Mouse (Mus musculus): ENCODE measurements at regions not wholly inside any gene's neighbourhood (a gene's known extent, or its start where the extent isn't known, plus 50 kb on each side); places are given as distances from the start of the nearest gene placed in this dataset.

DNA sequence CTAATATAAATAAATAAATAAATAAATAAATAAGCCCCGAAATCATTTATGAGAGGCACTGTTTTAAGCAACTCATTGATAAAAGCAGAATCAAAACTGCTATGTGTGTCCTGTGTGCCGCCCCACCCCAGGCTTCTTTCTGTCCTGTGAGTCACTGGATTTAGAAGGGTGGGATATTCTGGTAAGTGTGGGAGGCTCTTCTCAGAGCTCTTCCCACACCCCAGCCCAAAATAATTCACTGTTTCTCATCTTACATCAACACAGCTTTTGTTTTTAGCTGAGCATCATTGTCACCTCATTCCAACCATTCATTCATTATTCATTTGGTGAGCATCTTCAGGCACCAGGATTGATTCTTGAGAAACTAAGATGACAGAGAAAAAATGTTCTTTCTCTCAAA, 118.4 kb downstream of the Barx2 start:
- DNase-seq (ENCODE audit: low spot score) = no peak

DNA sequence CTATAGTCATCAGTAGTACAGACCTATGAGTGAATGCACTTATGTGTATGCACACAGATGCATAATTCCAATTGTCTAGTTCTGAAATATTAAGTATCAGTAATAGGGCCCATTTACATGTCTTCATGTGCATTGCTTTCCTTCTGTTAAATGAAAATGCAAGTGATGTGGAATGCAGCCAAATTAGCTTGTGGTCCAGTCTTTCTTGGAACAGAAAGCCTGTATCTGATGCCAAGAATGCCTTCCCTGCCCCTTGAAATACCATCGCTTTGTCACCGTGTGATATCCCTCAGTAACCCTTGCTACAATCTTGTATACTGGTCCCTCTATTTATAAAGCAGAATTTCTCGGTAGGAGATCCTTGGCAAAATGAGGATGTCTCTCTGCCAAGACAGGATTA, 137.3 kb downstream of the Barx2 start:
- DNase-seq (ENCODE audit: low spot score) = no peak

DNA sequence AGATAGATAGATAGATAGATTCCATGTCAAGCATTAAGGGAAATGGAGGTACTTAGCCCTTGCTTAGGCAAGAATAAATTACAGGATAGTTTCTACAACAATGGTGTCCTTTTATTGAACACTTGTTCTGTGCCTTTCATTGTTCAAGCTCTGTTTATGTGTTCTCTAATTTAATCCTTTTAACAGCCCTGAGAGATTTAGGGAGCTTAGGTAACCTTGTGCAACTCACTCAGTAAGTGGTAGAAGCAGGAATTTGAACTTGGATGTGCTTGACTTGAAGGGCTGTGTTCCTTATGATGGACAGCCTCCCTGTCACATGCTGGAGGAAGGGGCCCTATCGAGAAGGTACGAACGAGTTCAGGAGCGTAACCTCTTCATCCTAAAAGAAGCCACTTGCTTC, 147.9 kb downstream of the Barx2 start:
- DNase-seq (ENCODE audit: low spot score) = no peak

DNA sequence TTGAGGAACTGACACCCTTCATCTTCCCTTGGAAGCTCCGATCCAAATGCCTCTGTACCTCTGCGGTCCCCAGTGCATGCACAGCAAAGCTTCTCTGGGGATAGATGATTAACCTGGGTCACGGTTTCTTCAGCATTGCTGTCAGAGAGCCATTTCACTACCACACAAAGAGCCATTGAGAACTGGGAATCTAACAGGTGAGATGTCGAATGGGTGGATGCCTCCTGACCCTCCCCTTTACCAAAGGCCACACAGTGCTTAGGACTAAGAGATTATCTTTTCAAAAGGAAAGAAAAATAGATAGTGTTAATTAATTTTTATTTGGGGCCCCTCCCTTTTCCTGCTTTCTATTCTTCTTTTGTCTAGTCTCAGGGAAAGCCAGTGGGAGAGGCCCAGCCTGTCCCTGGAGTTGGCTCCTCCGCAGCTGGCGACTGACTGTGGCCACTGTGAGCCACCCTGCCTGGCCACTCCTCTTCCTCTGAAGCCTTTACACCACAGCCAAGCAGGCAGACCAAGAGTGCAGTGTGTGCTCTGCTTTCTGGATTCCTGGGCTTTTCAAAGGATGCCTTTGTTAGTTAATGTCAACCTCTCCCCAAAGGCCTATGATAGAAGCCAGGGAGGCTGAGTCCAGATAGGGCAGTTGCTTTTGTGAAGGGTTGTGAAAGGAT, 155.2 kb downstream of the Barx2 start:
- no peak for DNase-seq (ENCODE audit: low spot score)

DNA sequence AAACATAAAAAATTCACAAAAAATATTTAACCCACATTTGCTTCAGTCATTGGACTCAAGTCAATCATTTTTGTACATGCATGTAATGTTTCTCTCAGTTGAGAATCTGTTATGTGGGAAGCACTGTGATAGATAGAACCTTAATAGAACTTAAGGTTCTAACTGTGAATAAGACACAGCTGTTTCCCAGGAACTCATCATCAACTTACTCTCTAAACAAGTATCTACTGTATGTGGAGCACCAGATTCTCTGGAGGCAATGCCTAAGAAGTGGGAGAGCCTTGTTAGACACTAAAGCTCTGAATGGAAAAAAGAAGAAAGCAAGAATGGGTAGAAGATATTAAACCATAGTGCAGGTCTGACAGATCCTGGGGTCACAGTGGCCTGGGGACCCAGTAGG, 182.8 kb downstream of the Barx2 start:
- no peak for DNase-seq (ENCODE audit: low spot score)

DNA sequence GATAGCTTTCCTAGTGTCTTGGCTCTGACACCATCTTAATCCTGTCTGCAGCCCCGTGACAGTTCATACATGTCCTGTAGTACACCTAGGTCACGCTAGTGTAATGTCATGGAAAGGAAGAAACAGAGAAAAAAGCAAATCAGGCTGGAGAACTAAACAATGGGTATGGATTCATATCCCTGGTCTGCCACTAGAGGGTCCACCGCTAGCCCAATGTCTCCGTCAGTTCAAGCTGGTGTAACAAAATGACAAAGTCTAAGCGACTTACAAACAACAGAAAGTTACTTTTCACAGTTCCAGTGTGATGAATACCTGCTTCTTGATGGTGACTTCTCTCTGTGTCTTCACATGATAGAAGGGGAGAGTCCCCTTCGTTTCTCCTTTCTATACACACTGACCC, 194.0 kb downstream of the Barx2 start:
- no peak for DNase-seq (ENCODE audit: low spot score)

DNA sequence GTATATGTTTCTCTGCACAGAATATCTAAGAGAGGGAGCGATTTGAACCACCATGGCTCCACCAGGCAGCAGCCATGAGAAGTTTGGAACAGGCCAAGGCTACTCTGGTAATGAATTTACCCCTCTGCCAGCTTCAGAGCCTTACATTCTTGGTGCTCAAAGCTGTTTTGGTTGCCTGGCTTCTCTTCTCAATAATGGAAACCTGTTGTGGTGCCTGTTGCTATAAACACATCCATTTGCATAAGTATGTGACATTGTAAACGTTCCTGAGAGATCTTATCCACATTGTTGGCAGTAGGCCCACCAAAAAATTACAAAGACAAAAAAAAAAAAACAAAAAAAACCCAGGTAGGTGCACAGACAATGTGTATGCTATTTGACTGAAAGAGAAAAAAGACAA, 203.2 kb downstream of the Barx2 start:
- DNase-seq (ENCODE audit: low spot score) = no peak

DNA sequence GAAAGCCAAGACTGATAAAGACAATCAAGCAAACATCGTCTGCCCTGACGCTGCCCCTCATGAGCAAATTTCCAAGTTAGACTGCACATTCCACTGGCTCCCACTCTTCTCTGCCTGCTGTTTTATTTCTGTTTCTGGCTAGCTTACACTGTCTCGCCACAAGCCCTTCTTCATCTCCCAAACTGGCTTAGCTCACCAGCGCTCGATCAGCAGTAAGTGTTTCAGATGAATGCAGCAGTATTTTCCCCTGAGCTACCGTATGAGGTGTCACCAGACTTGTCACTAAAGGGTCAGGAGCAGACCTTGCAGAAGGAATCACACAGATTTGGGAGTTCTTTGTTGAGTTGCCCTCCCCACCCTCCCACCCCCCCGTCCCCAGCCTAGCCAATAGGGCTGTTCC, 206.6 kb downstream of the Barx2 start:
- no peak for DNase-seq (ENCODE audit: low spot score)

DNA sequence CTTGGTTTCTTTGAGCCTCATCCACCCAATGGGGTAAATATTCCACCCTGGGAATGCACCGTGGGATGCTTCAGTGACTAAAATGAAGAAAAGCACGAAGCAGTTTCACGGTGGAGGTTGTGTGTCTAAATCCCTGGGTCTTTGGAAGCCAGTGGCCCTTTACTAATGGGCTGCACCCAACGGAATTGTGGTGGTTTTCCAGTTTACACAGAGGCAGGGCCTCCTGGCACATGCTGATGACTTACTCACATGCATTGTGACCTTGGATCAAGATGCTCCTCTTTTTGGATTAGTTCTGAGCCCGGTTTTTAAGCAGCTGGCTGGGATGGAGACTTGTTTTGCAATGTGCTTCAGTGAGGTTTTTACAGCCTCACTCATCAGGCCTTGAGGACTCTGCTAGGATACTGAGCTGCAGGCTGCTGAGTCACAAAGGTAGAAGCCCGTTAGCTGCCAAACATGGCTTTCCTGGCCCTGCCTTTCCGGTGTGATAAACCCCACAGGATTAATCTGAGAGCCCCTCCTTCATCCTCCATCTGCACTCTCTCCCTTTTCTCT, 222.3 kb downstream of the Barx2 start:
- DNase-seq (ENCODE audit: low spot score) = no peak

DNA sequence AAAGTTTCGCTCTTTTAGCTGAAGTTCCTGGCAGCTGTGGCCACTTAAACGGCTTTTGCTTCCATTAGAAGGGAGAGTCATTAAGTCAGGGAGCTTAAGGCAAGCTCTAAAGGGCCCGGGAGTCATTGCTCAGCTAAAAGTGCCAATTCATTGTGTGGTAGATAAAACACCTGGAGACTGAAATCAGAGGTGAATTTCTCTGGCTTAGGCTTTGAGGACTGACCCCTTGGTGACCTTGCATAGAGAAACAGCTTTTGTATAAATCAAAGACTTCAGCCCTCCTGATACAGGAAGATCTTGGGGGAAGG, 224.1 kb upstream of the Tmem45b start:
- no peak for DNase-seq (ENCODE audit: low spot score)

DNA sequence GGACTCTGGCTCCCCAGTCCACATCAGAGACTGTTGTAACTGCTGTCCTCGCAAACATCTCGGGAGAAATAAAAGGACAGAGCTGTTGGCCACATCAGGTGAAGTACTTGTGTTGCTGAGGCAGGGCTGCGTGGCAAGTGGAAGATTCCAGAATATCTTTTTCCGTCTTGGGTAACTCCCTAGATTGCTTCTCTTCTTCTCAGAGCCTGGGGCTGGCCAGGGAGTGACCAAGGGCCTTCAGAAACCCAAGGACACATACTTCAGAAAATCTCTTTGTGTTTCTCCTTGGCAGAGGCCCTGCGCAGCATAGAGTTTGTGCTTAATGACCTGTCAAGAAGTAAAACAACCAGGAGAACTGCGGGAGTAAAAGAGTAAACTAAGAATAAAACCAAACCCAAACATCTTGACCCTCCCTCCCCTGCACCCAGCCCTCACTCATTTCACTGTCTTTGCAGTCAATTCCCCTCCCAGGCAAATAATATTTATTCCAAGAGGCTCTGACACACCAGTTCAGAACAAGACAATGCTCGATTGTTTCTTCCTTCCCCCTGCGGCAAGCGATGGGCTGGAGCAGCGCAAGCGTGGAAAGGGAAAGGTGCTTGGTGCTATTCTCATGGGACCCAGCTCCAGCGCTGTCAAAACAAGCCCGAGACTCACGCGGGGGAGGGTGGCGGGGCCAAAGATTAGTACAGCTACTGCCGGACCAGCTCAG, 223.6 kb upstream of the Tmem45b start:
- peak; percentile 26 for DNase-seq (ENCODE audit: low spot score)

DNA sequence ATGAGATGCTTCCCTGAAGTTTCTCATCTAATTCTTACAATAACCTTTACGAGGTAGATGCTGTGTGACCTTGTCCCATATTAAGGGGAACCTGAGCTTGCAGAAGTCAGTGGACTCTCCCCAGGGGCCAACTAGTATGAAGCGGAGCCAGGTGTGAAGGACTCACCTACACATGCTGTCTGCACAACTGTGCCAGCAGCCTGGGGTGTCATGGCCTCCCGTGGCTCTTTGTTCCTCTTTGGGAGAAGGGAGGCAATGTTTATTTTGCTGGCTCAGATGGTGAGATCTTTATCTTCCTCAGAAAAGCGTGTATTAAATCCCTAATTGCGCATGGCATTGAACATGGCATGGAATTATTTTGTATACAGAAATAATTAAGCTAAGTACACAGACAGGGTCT, 222.2 kb upstream of the Tmem45b start:
- DNase-seq (ENCODE audit: low spot score) = no peak

DNA sequence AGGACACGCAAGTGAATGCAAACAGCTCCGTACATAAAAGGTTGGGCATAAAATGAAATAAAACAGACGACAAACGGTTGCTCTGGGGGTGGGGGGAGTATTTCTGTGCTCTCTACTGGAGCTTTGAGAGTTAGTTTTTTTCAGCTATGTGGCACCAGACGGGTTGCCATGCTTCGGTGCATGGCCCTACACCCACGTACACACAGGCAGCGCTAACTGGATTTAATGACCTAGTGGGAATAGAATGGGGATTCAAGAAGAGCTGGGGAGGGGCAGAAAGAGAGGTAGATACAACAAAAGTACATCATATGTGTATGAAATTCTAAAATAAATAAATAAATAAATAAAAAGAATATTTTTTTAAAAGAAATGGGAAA, 220.5 kb upstream of the Tmem45b start:
- DNase-seq (ENCODE audit: low spot score) = no peak

DNA sequence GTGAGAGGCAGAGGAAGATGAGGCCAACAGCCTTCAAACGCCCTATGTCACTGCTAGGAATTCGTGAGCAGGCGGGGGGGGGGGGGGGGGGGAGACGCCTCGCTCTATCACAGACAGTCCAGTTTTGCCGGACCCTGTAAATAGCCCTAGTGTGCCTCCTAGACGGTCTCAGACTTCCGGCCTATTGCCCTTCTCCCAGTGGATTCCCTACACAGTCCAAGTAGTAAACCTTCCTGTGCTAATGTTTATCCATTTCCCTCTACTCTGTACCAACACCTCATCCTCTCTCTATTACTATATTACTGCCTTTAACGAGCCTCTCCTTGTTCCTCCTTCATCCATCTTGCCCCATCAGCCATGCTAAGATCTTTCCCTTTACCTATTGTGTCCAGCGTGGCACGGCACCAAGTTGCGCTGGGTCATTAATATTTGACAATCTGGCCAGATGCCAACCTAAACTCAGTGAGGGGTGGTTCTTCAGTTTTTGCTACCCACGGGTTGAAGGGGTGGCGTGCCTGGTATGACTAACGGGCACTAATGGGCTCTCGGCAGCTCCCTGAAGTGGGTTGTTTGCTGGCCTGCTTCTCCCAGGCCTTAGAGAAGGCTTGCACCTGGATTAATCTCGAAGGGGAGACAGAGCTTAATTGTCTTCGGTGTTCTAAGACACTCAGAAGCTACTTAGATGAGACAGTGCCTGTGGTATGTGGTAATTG, 220.0 kb upstream of the Tmem45b start:
- no peak for DNase-seq (ENCODE audit: low spot score)

DNA sequence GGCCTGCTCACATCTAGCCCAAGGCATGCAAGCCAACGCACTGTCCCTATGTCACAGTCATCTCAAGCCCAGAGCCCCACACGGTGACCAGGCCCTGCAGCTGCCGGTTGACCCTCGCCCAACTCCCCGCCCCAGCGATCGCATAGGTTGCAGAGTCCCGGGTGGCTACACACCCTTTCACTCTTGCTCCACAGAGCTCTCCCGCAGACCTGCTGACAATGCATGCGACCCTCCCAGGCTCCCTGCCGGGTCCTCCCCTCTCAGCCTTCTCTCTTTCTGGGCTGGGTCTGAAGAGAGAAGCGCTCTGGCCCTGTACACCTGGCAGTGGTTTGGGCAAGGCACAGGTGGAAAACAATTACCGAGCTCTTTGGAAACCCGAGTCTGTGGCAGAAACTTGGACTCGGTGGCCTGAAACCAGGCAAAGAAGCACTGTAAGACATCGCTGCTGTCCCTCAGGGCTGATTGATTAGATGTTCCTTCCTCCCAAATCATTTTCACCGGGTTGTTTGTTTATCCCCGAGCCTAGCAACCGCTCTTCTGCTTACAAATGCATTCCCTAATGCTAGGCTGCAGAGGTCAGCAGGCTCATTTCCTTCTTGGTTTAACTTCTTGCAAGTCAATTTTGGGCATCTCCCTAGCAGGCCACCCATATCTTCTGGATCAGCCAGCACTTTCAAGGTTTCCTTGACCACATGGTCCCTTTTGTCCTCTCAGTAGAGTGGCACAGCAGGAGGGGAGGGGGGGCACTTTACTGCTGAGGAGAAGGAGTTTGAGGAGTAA, 219.2 kb upstream of the Tmem45b start:
- peak; percentile 44 for DNase-seq (ENCODE audit: low spot score)

DNA sequence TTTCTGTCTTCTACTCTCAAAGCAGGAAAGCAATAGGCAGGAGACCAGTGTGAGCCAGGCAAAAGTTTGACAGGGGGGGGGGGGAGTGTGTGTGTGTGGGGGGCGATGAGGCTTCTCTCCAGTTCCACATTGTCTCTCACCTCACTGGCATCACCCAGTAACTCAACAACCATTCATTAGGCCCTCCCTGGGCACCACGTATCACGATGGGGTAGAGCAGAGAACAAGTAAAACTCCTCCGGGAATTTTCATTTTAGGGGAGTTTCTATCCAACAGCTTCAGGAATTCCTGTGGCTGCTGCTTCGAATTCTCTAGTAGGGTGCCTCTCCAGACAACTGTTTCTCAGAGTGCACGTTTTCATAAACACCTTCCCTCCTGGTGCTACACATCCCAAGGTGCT, 218.6 kb upstream of the Tmem45b start:
- no peak for DNase-seq (ENCODE audit: low spot score)

DNA sequence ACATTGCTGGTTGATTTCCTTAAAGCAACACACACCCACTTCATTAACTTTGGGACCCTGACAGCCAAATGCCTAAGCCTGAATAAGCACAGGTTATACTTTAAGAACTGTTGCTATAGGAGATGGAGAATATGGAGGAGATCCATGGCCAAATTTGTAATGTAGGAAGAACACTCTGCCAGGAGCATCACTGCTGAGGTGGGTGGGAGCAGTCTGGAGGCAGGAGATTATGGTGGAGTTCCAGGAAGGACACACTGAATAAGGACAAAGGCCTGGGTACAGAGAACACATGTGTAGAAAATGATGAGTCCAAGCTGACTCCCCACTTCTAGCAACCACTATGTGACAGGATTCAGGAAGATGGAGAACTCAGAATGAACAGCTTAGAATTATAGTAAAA, 212.9 kb upstream of the Tmem45b start:
- DNase-seq (ENCODE audit: low spot score) = no peak

DNA sequence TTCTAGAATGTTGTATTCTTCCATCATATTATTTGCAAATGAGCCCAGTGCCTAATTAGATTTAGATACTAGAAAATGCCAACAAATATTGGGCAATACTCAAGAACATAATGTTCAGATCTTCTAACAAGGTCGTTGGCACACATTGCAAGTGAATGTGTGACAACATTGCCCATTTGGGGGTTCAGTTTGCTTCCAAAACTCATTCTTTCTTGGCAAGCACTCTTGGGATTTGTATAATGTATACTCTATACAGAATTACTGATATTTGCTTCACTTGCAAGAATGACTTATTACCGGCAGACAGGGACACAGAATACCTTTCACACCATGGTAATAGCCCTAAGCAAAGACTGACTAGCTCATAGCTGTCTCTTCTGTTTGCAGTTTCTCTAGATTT, 194.8 kb upstream of the Tmem45b start:
- DNase-seq (ENCODE audit: low spot score) = no peak

DNA sequence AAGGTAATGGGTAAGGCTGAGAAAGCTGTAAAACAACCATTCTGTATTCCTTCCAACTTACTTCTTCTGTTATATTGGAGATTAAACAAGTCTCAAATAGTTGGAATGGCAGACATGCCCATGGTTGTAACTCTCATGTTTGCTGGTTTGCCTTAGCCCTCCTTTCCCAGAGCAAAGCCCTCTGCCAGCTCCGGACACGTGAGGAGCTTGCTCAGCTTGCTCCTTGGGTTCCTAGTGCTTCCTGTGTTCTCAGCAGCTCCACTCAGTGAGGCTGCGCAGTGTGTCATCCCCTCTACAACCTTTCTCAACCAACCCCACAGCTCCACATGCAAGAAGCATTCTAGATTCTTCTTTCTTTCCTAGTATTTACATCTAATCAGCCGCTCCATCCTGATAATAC, 193.3 kb upstream of the Tmem45b start:
- no peak for DNase-seq (ENCODE audit: low spot score)

DNA sequence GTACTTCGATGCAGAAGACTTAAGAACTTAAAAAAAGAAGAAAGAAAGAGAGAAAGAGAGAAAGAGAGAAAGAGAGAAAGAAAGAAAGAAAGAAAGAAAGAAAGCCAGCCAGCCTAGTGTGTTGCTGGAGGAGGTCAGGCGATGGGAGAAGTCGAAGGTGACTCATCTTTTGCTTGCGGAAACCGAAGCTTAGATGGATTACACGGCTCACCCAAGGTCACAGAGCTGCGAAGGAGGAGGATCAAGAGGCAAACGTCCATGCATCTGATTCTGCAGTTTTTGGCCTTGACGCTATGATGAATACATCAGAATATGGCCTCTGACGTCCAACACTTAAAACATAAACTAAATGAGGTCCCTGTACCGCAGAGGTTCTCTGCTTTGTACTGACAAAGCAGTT, 192.4 kb upstream of the Tmem45b start:
- DNase-seq (ENCODE audit: low spot score) = no peak

DNA sequence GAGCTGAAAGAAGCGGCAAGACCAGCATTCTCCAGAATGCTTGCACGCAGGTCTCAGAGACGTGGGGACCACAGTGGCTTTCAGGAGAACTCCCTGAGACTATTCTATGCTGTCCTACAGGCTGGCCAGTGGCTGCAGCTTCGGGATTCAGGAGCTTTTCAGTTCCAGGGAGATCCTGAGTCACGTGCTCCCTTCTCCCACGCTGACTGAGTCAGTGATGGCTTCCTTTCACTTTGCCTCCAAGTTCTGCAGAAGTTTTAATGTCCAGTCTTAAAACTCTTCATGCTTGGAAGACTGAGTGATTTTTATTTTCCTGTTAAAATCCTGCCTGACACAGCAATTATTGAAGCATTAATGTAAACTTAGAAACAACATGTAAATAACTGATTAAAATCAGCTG, 190.5 kb upstream of the Tmem45b start:
- DNase-seq (ENCODE audit: low spot score) = no peak

DNA sequence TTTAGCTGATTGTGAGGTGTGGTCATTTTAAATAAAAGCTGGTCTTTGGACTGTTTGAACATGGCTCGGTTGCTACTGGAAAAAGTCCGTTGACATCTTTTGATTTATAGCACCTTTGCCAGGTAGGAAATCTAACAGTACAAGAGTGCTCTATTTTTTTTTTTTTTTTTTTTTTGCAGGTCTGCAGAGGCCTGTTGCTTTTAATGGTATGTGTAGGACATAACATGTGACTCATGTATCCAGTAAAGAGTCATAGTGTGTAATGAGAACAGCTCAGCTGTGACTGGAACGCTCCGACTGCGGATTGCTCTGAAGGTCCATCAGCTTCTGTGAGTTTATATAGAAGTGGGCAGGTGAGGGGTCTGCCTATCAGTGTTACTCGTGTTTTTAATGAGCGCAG, 190.0 kb upstream of the Tmem45b start:
- DNase-seq (ENCODE audit: low spot score) = no peak

DNA sequence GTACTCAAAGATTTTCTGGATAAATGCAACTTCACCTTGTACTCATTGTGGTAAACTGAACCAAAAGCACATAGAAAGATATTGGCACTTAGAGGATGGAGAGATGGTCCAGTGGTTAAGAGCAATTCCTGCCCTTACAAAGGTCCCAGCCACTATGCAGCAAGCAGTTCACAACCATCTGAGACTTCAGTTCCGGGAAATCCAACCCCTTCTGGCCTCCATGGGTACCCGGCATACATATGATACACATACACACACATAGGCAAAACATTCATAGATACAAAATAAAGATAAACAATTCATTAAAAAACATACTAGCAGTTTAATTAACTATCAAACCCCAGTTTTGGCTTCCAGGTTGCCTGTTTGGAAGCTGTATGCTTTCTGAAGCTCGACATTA, 189.5 kb upstream of the Tmem45b start:
- no peak for DNase-seq (ENCODE audit: low spot score)
